Mouse (Mus musculus): Measurements from ENCODE around the gene Spats2. TPM values are rescaled to one million over a fixed set of nuclear protein-coding genes. Genes with fewer than 3 reads are reported as not detected.

Spats2 gene
- polyA plus RNA-seq (2014; fragmentation: Illumina TruSeq; extraction: RNeasy Lipid Tissue Mini Kit (QIAGEN cat#74804); ENCODE audit: low read depth, low replicate concordance), result 5.8 TPM

GRCm38 (mm10) chr15:99125711-99126080, at the start of gene Spats2:
Gene Spats2, plus strand, starts transcription at chr15:99125916.

GRCm38 (mm10) chr15:99087253-99088075, 38.3 kb upstream of the Spats2 start, which contains the start of gene C1ql4:
Gene C1ql4, minus strand, starts transcription at chr15:99087817.

GRCm38 (mm10) chr15:99092870-99093269, 32.8 kb upstream of the Spats2 start, which contains the start of gene Dnajc22:
Gene Dnajc22, plus strand, starts transcription at chr15:99093170.

GRCm38 (mm10) chr15:99224208-99224911, 98.6 kb downstream of the Spats2 start, which contains the start of gene Kcnh3:
Gene Kcnh3, plus strand, starts transcription at chr15:99224861.

GRCm38 (mm10) chr15:99251626-99252380, 126.1 kb downstream of the Spats2 start, which contains the start of gene Mcrs1:
Gene Mcrs1, minus strand, starts transcription at chr15:99251961.

Other genes starting within 250 kb of the Spats2 start
- gene Rhebl1, start 231.4 kb upstream of the Spats2 start, polyA plus RNA-seq (2014; fragmentation: Illumina TruSeq; extraction: RNeasy Lipid Tissue Mini Kit (QIAGEN cat#74804); ENCODE audit: low read depth, low replicate concordance), result 2.2 TPM
- 0.63 TPM for gene Dhh, start 227.4 kb upstream of the Spats2 start, polyA plus RNA-seq (2014; fragmentation: Illumina TruSeq; extraction: RNeasy Lipid Tissue Mini Kit (QIAGEN cat#74804); ENCODE audit: low read depth, low replicate concordance)
- gene Lmbr1l, start 207.7 kb upstream of the Spats2 start, polyA plus RNA-seq (2014; fragmentation: Illumina TruSeq; extraction: RNeasy Lipid Tissue Mini Kit (QIAGEN cat#74804); ENCODE audit: low read depth, low replicate concordance), result 13.2 TPM
- 260 TPM for gene Tuba1b, start 191.4 kb upstream of the Spats2 start, polyA plus RNA-seq (2014; fragmentation: Illumina TruSeq; extraction: RNeasy Lipid Tissue Mini Kit (QIAGEN cat#74804); ENCODE audit: low read depth, low replicate concordance)
- gene Gm49450, start 172.4 kb upstream of the Spats2 start, polyA plus RNA-seq (2014; fragmentation: Illumina TruSeq; extraction: RNeasy Lipid Tissue Mini Kit (QIAGEN cat#74804); ENCODE audit: low read depth, low replicate concordance), result not detected
- gene Tuba1a, start 172.2 kb upstream of the Spats2 start, polyA plus RNA-seq (2014; fragmentation: Illumina TruSeq; extraction: RNeasy Lipid Tissue Mini Kit (QIAGEN cat#74804); ENCODE audit: low read depth, low replicate concordance), result 126 TPM
- gene Tuba1c, start 96.0 kb upstream of the Spats2 start, polyA plus RNA-seq (2014; fragmentation: Illumina TruSeq; extraction: RNeasy Lipid Tissue Mini Kit (QIAGEN cat#74804); ENCODE audit: low read depth, low replicate concordance), result 41.6 TPM
- gene Prph, start 70.7 kb upstream of the Spats2 start, polyA plus RNA-seq (2014; fragmentation: Illumina TruSeq; extraction: RNeasy Lipid Tissue Mini Kit (QIAGEN cat#74804); ENCODE audit: low read depth, low replicate concordance), result 0.76 TPM
- gene Troap, start 51.3 kb upstream of the Spats2 start, polyA plus RNA-seq (2014; fragmentation: Illumina TruSeq; extraction: RNeasy Lipid Tissue Mini Kit (QIAGEN cat#74804); ENCODE audit: low read depth, low replicate concordance), result not detected
- not detected for gene C1ql4, start 38.1 kb upstream of the Spats2 start, polyA plus RNA-seq (2014; fragmentation: Illumina TruSeq; extraction: RNeasy Lipid Tissue Mini Kit (QIAGEN cat#74804); ENCODE audit: low read depth, low replicate concordance)
- not detected for gene Dnajc22, start 32.7 kb upstream of the Spats2 start, polyA plus RNA-seq (2014; fragmentation: Illumina TruSeq; extraction: RNeasy Lipid Tissue Mini Kit (QIAGEN cat#74804); ENCODE audit: low read depth, low replicate concordance)
- 0.10 TPM for gene Kcnh3, start 98.9 kb downstream of the Spats2 start, polyA plus RNA-seq (2014; fragmentation: Illumina TruSeq; extraction: RNeasy Lipid Tissue Mini Kit (QIAGEN cat#74804); ENCODE audit: low read depth, low replicate concordance)
- 55.8 TPM for gene Mcrs1, start 126.0 kb downstream of the Spats2 start, polyA plus RNA-seq (2014; fragmentation: Illumina TruSeq; extraction: RNeasy Lipid Tissue Mini Kit (QIAGEN cat#74804); ENCODE audit: low read depth, low replicate concordance)
- 37.3 TPM for gene Prpf40b, start 169.2 kb downstream of the Spats2 start, polyA plus RNA-seq (2014; fragmentation: Illumina TruSeq; extraction: RNeasy Lipid Tissue Mini Kit (QIAGEN cat#74804); ENCODE audit: low read depth, low replicate concordance)
- gene Fam186b, start 170.0 kb downstream of the Spats2 start, polyA plus RNA-seq (2014; fragmentation: Illumina TruSeq; extraction: RNeasy Lipid Tissue Mini Kit (QIAGEN cat#74804); ENCODE audit: low read depth, low replicate concordance), result not detected
- 16.8 TPM for gene Fmnl3, start 244.6 kb downstream of the Spats2 start, polyA plus RNA-seq (2014; fragmentation: Illumina TruSeq; extraction: RNeasy Lipid Tissue Mini Kit (QIAGEN cat#74804); ENCODE audit: low read depth, low replicate concordance)

Data from heart, adult 10 weeks (tissue).